Mouse (Mus musculus): Measurements from ENCODE around the gene Prkab2. TPM values are rescaled to one million over a fixed set of nuclear protein-coding genes. Genes with fewer than 3 reads are reported as not detected.

Prkab2 gene
- polyA plus RNA-seq, 1 experiment from 2014 or later: 12.3 TPM

GRCm38 (mm10) chr3:97661206-97661605 lies 3.2 kb downstream of the Prkab2 start:
- Histone ChIP-seq H3K27ac (no peak overlapping the region), H3K9ac (no peak overlapping the region), H3K4me3 (replicated peaks; ENCODE audit: low read length) (no peak overlapping the region), H3K4me2 (replicated peaks) (no peak overlapping the region), H3K4me1 (replicated peaks; ENCODE audit: control insufficient read depth, insufficient read depth, low read length) (peaks cover 11% of the 10 kb centered on the region; the same call in 1 of the 2 replicates), H3K9me3 (ENCODE audit: control insufficient read depth, low read length) (no peaks in the 10 kb centered on the region), H3K36me3 (replicated peaks; ENCODE audit: control insufficient read depth, insufficient read depth) (peaks cover 35% of the 10 kb centered on the region), H3K27me3 (ENCODE audit: control insufficient read depth, insufficient read depth, low read length) (no peaks in the 10 kb centered on the region)
- no peak for DNase-seq (ENCODE audit: low spot score)
- 84% methylated on average over 8 of the region's 8 CpGs for WGBS
- no peak for ATAC-seq (ENCODE audit: low FRiP score)

GRCm38 (mm10) chr3:97665525-97665924 lies 7.5 kb downstream of the Prkab2 start:
- peaks cover 72% of the 10 kb centered on the region for H3K36me3 ChIP-seq (replicated peaks; ENCODE audit: control insufficient read depth, insufficient read depth)

DNA sequence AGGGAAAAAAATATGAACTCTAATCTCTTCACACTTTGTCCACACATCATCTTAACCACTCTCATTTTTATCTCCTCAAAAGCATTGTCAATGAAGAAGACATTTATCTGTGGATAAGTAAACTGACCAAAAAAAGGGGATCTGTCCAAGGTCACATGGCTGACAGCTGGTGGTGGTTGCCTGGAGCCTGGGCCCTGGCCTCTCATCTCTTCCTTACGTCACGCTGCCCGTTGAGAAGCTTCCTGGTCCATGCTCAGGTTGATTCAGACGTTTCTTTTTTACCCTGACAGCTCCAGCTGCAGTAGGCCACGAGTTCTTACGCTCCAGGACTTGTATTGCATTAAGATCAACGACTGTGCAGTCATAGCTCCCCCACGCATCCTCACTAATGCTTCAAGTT lies 8.2 kb downstream of the Prkab2 start:
- H3K27me3 ChIP-seq (ENCODE audit: control insufficient read depth, insufficient read depth, low read length): no peaks in the 10 kb centered on the region
- peaks cover 75% of the 10 kb centered on the region for H3K36me3 ChIP-seq (replicated peaks; ENCODE audit: control insufficient read depth, insufficient read depth)
- DNase-seq (ENCODE audit: low spot score) (no peak), ATAC-seq (ENCODE audit: low FRiP score) (no peak)
- H3K4me1 ChIP-seq (replicated peaks; ENCODE audit: control insufficient read depth, insufficient read depth, low read length): no peaks in the 10 kb centered on the region
- no peaks in the 10 kb centered on the region for H3K9me3 ChIP-seq (ENCODE audit: control insufficient read depth, low read length)
- H3K4me3 ChIP-seq (replicated peaks; ENCODE audit: low read length): no peak overlapping the region
- no peak overlapping the region for H3K4me2 ChIP-seq (replicated peaks)
- no peak overlapping the region for H3K9ac ChIP-seq
- no peak overlapping the region for H3K27ac ChIP-seq
- 76% methylated on average over 8 of the region's 8 CpGs for WGBS

More at GRCm38 (mm10) chr3:97665525-97665924, 7.5 kb downstream of the Prkab2 start:
- Histone ChIP-seq H3K4me1 (replicated peaks; ENCODE audit: control insufficient read depth, insufficient read depth, low read length) (no peaks in the 10 kb centered on the region), H3K27ac (no peak overlapping the region), H3K9ac (no peak overlapping the region), H3K4me2 (replicated peaks) (no peak overlapping the region), H3K27me3 (ENCODE audit: control insufficient read depth, insufficient read depth, low read length) (no peaks in the 10 kb centered on the region), H3K4me3 (replicated peaks; ENCODE audit: low read length) (no peak overlapping the region), H3K9me3 (ENCODE audit: control insufficient read depth, low read length) (no peaks in the 10 kb centered on the region)
- WGBS: 94% methylated on average over 9 of the region's 9 CpGs
- no peak for ATAC-seq (ENCODE audit: low FRiP score)
- no peak for DNase-seq (ENCODE audit: low spot score)

- 88% methylated on average over 14 of the region's 14 CpGs for WGBS
- H3K4me3 ChIP-seq (replicated peaks; ENCODE audit: low read length): no peak overlapping the region
- H3K9ac ChIP-seq: no peak overlapping the region
- H3K27ac ChIP-seq: no peak overlapping the region
- H3K4me1 ChIP-seq (replicated peaks; ENCODE audit: control insufficient read depth, insufficient read depth, low read length): no peaks in the 10 kb centered on the region
- peaks cover 85% of the 10 kb centered on the region for H3K36me3 ChIP-seq (replicated peaks; ENCODE audit: control insufficient read depth, insufficient read depth)
- DNase-seq (ENCODE audit: low spot score) (no peak), ATAC-seq (ENCODE audit: low FRiP score) (no peak)
- H3K9me3 ChIP-seq (ENCODE audit: control insufficient read depth, low read length): no peaks in the 10 kb centered on the region
- no peaks in the 10 kb centered on the region for H3K27me3 ChIP-seq (ENCODE audit: control insufficient read depth, insufficient read depth, low read length)
- no peak overlapping the region for H3K4me2 ChIP-seq (replicated peaks)
These were observed 9.2 kb downstream of the Prkab2 start for GRCm38 (mm10) chr3:97667093-97667675.

- no peak within 1 kb of the TSS for H3K27ac ChIP-seq
- no peak within 1 kb of the TSS for H3K4me3 ChIP-seq (replicated peaks; ENCODE audit: low read length)
- H3K9me3 ChIP-seq (ENCODE audit: control insufficient read depth, low read length): no peaks in the 10 kb centered on the region
- no peaks in the 10 kb centered on the region; the same call in 1 of the 2 replicates for H3K27me3 ChIP-seq (ENCODE audit: control insufficient read depth, insufficient read depth, low read length)
- 92% methylated on average over 7 of the region's 7 CpGs for WGBS
- H3K36me3 ChIP-seq (replicated peaks; ENCODE audit: control insufficient read depth, insufficient read depth): peaks cover 23% of the 10 kb centered on the region
- H3K4me1 ChIP-seq (replicated peaks; ENCODE audit: control insufficient read depth, insufficient read depth, low read length): no peaks in the 10 kb centered on the region
- ATAC-seq (ENCODE audit: low FRiP score) (no peak), DNase-seq (ENCODE audit: low spot score) (no peak)
- H3K4me2 ChIP-seq (replicated peaks): no peak within 1 kb of the TSS
- no peak within 1 kb of the TSS for H3K9ac ChIP-seq
These were observed 16.7 kb downstream of the Prkab2 start, which contains the start of gene Gm17651 for GRCm38 (mm10) chr3:97674644-97675110. Gm17651 (minus strand) TSS chr3:97674694.

- no peaks in the 10 kb centered on the region; the same call in 1 of the 2 replicates for H3K27me3 ChIP-seq (ENCODE audit: control insufficient read depth, insufficient read depth, low read length)
- DNase-seq (ENCODE audit: low spot score) (no peak), ATAC-seq (ENCODE audit: low FRiP score) (no peak)
- no peak overlapping the region for H3K4me3 ChIP-seq (replicated peaks; ENCODE audit: low read length)
- no peak overlapping the region for H3K4me2 ChIP-seq (replicated peaks)
- no peak overlapping the region for H3K27ac ChIP-seq
- H3K9ac ChIP-seq: no peak overlapping the region
- H3K9me3 ChIP-seq (ENCODE audit: control insufficient read depth, low read length): no peaks in the 10 kb centered on the region
- 96% methylated on average over 3 of the region's 3 CpGs for WGBS
- H3K4me1 ChIP-seq (replicated peaks; ENCODE audit: control insufficient read depth, insufficient read depth, low read length): 0 out of 2 replicates have a peak, but pooled peaks cover 5% of the 10 kb centered on the region
- H3K36me3 ChIP-seq (replicated peaks; ENCODE audit: control insufficient read depth, insufficient read depth): peaks cover 13% of the 10 kb centered on the region
These were observed 18.1 kb downstream of the Prkab2 start for GRCm38 (mm10) chr3:97676126-97676525.

GRCm38 (mm10) chr3:97678416-97678815 lies 20.4 kb downstream of the Prkab2 start:
- Histone ChIP-seq H3K4me1 (replicated peaks; ENCODE audit: control insufficient read depth, insufficient read depth, low read length) (peaks cover 18% of the 10 kb centered on the region), H3K27me3 (ENCODE audit: control insufficient read depth, insufficient read depth, low read length) (peaks cover 8% of the 10 kb centered on the region), H3K36me3 (replicated peaks; ENCODE audit: control insufficient read depth, insufficient read depth) (no peaks in the 10 kb centered on the region), H3K27ac (no peak overlapping the region), H3K4me3 (replicated peaks; ENCODE audit: low read length) (no peak overlapping the region), H3K4me2 (replicated peaks) (no peak overlapping the region), H3K9me3 (ENCODE audit: control insufficient read depth, low read length) (no peaks in the 10 kb centered on the region), H3K9ac (no peak overlapping the region)
- DNase-seq (ENCODE audit: low spot score) (no peak), ATAC-seq (ENCODE audit: low FRiP score) (no peak)
- WGBS: 94% methylated on average over 3 of the region's 3 CpGs

DNA sequence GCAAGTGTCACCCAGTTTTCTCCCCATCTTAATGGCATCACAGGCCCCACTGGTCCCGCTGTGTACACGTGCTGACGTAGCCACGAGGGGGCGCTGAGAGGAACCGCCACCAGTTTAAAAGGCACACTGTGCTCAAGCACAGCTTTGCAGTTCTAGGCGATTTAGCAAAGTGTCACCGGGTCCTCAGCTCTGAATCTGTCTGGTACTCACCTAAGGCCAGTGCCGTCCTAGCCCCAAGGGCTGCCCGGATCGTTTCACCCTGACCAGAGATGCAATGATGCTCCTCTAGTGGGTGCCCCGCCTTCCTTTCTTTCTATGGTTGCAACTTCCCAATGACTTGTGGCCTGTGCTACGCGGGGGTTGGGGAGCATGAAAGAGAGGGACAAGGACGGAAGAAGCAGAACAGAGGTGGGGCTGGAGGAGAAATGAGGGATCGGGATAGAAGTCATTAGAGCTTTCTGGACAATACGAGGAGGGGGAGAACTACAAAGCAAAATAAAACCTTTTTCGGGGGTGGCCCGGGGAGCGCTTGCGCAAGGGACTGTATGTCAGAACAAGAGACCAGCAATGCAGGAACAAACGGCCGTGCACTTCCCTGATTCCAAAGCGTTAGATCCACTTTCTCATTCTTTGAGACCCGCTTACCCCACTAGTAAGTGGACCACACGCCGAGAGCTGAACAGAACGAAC lies 22.8 kb downstream of the Prkab2 start:
- H3K27ac ChIP-seq: no peak overlapping the region
- peak overlapping the region; percentile 32 for H3K4me3 ChIP-seq (replicated peaks; ENCODE audit: low read length)
- peak overlapping the region; percentile 74 for H3K4me2 ChIP-seq (replicated peaks)
- peaks cover 17% of the 10 kb centered on the region for H3K27me3 ChIP-seq (ENCODE audit: control insufficient read depth, insufficient read depth, low read length)
- H3K9me3 ChIP-seq (ENCODE audit: control insufficient read depth, low read length): no peaks in the 10 kb centered on the region
- H3K4me1 ChIP-seq (replicated peaks; ENCODE audit: control insufficient read depth, insufficient read depth, low read length): peaks cover 18% of the 10 kb centered on the region
- peak overlapping the region; percentile 53 for H3K9ac ChIP-seq
- 2% methylated on average over 28 of the region's 28 CpGs for WGBS
- DNase-seq (ENCODE audit: low spot score): peak; percentile 63
- ATAC-seq (ENCODE audit: low FRiP score): peak; percentile 78
- H3K36me3 ChIP-seq (replicated peaks; ENCODE audit: control insufficient read depth, insufficient read depth): no peaks in the 10 kb centered on the region

- peaks cover 17% of the 10 kb centered on the region for H3K27me3 ChIP-seq (ENCODE audit: control insufficient read depth, insufficient read depth, low read length)
- peak overlapping the region; percentile 32 for H3K4me3 ChIP-seq (replicated peaks; ENCODE audit: low read length)
- H3K27ac ChIP-seq: no peak overlapping the region
- H3K9me3 ChIP-seq (ENCODE audit: control insufficient read depth, low read length): no peaks in the 10 kb centered on the region
- ATAC-seq (ENCODE audit: low FRiP score): peak; percentile 40; the same call in 1 of the 2 replicates
- H3K36me3 ChIP-seq (replicated peaks; ENCODE audit: control insufficient read depth, insufficient read depth): no peaks in the 10 kb centered on the region
- peak overlapping the region; percentile 74 for H3K4me2 ChIP-seq (replicated peaks)
- peak overlapping the region; percentile 53 for H3K9ac ChIP-seq
- 1% methylated on average over 33 of the region's 33 CpGs for WGBS
- peaks cover 18% of the 10 kb centered on the region for H3K4me1 ChIP-seq (replicated peaks; ENCODE audit: control insufficient read depth, insufficient read depth, low read length)
- DNase-seq (ENCODE audit: low spot score): peak; percentile 74
These were observed 23.5 kb downstream of the Prkab2 start for GRCm38 (mm10) chr3:97681321-97682158.
